Mouse (Mus musculus) cerebellum, adult 2 months (tissue): ENCODE measurements at regions not wholly inside any gene's neighbourhood (a gene's known extent, or its start where the extent isn't known, plus 50 kb on each side); places are given as distances from the start of the nearest gene placed in this dataset.

Source experiments
- DNase-seq, 2 experiments: peaks; one replicate each; pipeline ENCODE4 v3.0.0; 2021
- H3K27ac ChIP-seq: fragments of 200-500 bp; 2 replicates; pipeline ENCODE4 v1.5.1; 2012; ENCODE audit warnings: low read length, control low read depth, inconsistent platforms; ENCODE audit not compliant: insufficient read depth
- H3K27me3 ChIP-seq: fragments of 200-500 bp; 2 replicates; pipeline ENCODE4 v1.6.1; 2012; ENCODE audit warnings: inconsistent platforms, mild to moderate bottlenecking, low read length, moderate library complexity; ENCODE audit not compliant: control insufficient read depth, insufficient read depth
- H3K4me1 ChIP-seq: fragments of 200-500 bp; 2 replicates; pipeline ENCODE4 v1.6.1; 2011; ENCODE audit warnings: low read length; ENCODE audit not compliant: control insufficient read depth, insufficient read depth
- H3K4me3 ChIP-seq: fragments of 200-500 bp; replicated peaks from 2 replicates; pipeline ENCODE3; 2011; ENCODE audit warnings: mild to moderate bottlenecking, low read depth, low read length, control low read depth; ENCODE audit not compliant: insufficient read depth
- CTCF ChIP-seq: fragments of 200-500 bp; IDR thresholded peaks from 2 replicates; pipeline ENCODE4 v1.5.1; 2011; ENCODE audit warnings: low read depth, mild to moderate bottlenecking, control low read depth, low read length, moderate library complexity, borderline replicate concordance; ENCODE audit not compliant: insufficient read depth
- POLR2A ChIP-seq: fragments of 200-500 bp; IDR thresholded peaks from 2 replicates; pipeline ENCODE4 v1.6.1; 2011; ENCODE audit warnings: low read length, control low read depth, borderline replicate concordance; ENCODE audit not compliant: insufficient read depth
- WGBS: fragments of 180-500 bp; shearing (Covaris S2); methylation state at CpG from one replicate; pipeline ENCODE4 v1.1.7; 2018; 5-methylcytosine and 5-hydroxymethylcytosine counted together

- Histone ChIP-seq H3K4me3 (no peak overlapping the region), H3K4me1 (no peaks in the 10 kb centered on the region), H3K27me3 (no peaks in the 10 kb centered on the region; the same call in 1 of the 2 replicates), H3K27ac (no peak overlapping the region)
- TF ChIP-seq POLR2A (no peak), CTCF (no peak)
- DNase-seq, result no peak
- WGBS, result 5% methylated on average over 17 of the region's 17 CpGs
Measured at GRCm38 (mm10) chr19:44692396-44692795, 63.4 kb upstream of the Pax2 start.

DNA sequence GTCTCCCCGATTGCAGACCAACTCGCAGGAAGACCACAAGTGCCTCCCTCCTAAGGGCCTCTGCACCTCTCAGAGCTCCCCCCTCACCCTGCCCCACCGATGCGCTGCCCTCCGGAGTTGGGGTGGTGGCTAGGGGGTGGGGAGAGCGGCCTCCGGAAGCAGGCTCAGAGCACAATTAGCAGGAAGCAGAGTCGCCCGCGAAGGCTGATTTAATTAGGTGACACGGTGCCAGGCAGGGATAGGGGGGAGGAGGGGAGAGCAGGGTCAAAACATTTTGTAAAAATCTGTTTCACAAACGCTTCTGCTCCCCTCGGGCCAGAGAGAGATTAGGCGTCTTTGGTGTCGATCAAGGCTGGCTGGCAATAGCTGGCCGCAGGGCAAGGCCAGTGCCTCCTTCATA lies 63.0 kb upstream of the Pax2 start:
- Histone ChIP-seq H3K4me1 (no peaks in the 10 kb centered on the region), H3K27ac (no peak overlapping the region), H3K27me3 (no peaks in the 10 kb centered on the region; the same call in 1 of the 2 replicates), H3K4me3 (no peak overlapping the region)
- 1% methylated on average over 16 of the region's 16 CpGs for WGBS
- TF ChIP-seq POLR2A (no peak), CTCF (no peak)
- no peak for DNase-seq

DNA sequence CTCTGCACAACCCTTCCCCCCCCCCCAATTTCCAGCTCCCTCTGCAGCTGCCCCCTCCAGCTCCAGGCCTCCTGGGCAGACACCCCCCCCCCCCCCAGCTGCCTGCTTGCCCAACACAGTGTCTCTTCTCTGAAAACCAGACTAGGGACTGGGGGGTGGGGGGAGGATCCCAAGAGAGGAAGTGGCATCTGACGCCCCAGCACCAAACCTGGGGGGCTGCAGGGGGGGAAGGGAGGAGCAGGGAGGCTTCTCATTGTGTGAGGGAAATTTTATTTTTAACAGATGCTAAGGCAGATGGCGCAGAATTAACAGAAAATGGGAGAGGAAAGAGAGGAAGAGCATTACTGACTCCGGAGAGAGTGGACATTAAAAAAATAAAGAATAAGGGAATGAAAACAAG lies 60.5 kb upstream of the Pax2 start:
- H3K27ac ChIP-seq, result no peak overlapping the region
- no peak overlapping the region for H3K4me3 ChIP-seq
- no peaks in the 10 kb centered on the region for H3K4me1 ChIP-seq
- TF ChIP-seq CTCF, result no peak
- TF ChIP-seq POLR2A, result no peak
- WGBS, result 10% methylated on average over 3 of the region's 3 CpGs
- no peaks in the 10 kb centered on the region; the same call in 1 of the 2 replicates for H3K27me3 ChIP-seq
- no peak for DNase-seq

- 15% methylated on average over 8 of the region's 8 CpGs for WGBS
- Histone ChIP-seq H3K27ac (no peak overlapping the region), H3K4me1 (no peaks in the 10 kb centered on the region), H3K27me3 (no peaks in the 10 kb centered on the region; the same call in 1 of the 2 replicates), H3K4me3 (no peak overlapping the region)
- DNase-seq, result no peak
- TF ChIP-seq POLR2A, result no peak
- TF ChIP-seq CTCF, result no peak
Measured at GRCm38 (mm10) chr19:44696059-44696712, 59.7 kb upstream of the Pax2 start.

DNA sequence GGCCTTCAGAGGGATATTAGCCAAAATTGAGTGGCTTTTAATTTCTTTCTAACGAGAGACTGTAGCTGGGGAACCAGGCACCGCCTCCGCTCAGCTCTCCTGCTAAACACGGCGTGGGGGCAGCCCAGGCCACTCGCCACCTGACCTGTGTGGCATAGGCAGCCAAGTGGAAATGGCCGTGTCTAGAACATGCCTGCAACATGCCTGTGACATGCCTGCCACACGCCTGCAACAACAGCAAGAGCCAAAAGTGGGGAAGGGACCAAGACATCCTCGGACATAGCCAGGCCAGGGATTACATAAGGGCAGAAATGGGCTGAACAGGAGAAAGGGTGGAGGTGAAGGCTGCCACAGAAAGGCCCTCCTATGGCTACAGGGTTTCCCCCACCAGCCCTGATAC lies 59.1 kb upstream of the Pax2 start:
- no peaks in the 10 kb centered on the region; the same call in 1 of the 2 replicates for H3K27me3 ChIP-seq
- no peak overlapping the region for H3K27ac ChIP-seq
- no peak for DNase-seq
- no peak overlapping the region for H3K4me3 ChIP-seq
- TF ChIP-seq POLR2A (no peak), CTCF (no peak)
- WGBS, result 36% methylated on average over 9 of the region's 9 CpGs
- H3K4me1 ChIP-seq, result no peaks in the 10 kb centered on the region

DNA sequence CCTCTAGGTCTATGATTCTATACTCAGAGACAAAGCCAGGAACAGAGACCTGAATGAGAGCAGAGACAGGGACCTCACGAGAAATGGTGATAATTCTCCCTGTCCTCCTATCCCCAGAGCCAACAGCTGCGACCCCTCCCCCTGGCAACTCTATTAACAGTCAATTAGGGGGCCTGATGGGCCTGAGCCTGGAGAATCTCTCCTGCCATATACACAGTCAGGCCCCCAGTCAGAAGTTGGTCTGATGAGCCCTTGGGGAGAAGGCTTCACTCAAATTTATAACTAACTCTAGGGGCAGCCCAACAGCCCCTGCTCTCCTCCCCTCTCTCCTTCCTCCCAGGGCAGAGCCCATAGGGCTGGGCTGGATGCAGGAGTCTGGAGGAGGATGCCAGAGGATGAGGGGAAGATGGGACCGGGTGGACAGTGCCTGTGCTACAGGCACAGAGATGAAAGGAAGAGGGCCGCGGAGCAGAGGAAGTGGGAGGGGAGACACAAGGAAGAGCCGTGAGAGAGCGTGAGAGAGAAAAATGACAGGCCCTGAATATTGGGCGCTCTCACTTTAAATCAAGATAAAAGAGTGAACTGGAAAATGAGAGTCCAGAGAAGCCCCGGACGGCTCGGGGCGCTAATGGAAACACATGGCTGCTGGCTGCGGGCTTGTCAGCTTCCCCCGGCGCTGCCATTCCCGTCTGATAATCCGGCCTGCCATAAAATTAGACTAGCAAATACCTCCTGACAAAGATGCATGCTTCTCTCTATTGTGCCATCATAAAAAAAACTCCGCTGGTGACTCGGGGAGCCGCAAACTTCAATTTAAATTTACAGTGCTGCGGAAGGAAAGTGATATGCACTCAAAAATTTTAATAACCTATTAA lies 57.2 kb upstream of the Pax2 start:
- WGBS, result 15% methylated on average over 21 of the region's 21 CpGs
- no peak for DNase-seq
- Histone ChIP-seq H3K27me3 (no peaks in the 10 kb centered on the region; the same call in 1 of the 2 replicates), H3K4me1 (no peaks in the 10 kb centered on the region), H3K27ac (no peak overlapping the region), H3K4me3 (no peak overlapping the region)
- TF ChIP-seq POLR2A, result no peak
- TF ChIP-seq CTCF, result no peak
